Mouse (Mus musculus) spleen, adult 2 months (tissue): Measurements from ENCODE around the gene Megf6.

ENCODE experiments used
- CTCF ChIP-seq: fragments of 200-500 bp; IDR thresholded peaks from 2 replicates; pipeline ENCODE4 v1.5.1; 2011; ENCODE audit warnings: mild to moderate bottlenecking, inconsistent platforms; ENCODE audit not compliant: insufficient read depth, insufficient read length, insufficient replicate concordance; ENCODE audit errors: extremely low read depth
- POLR2A ChIP-seq: fragments of 200-500 bp; IDR thresholded peaks from 2 replicates; pipeline ENCODE4 v1.6.1; 2011; ENCODE audit warnings: low read depth, low read length, inconsistent platforms

DNA sequence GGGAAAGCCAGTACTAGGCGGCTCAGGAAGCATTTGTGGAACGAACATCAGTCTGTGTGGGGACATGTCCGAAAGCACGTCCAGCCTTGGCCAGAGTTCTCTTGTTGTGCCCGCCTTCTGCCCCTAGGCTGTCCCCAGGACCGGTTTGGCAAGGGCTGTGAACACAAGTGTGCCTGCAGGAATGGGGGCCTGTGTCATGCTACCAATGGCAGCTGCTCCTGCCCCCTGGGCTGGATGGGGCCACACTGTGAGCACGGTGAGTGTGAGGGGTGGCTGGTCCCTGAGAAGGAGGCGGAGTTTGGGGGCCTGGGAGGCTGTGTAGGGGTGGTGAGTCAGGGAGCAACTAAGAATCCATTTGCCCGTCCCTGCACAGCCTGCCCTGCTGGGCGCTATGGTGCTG is 99.0 kb downstream of the Megf6 start:
- TF ChIP-seq POLR2A (no peak), CTCF (no peak)
